ENCODE assay signal across 14 mouse cellular contexts in genomic region chr10:39292703-39293496, GRCm38 (mm10).
DNase-seq lines count a peak whose midpoint lies in the region; ATAC-seq lines count a peak whose summit lies in the region.
"Had no signal": no experiment of that assay in that cellular context is flagged by ENCODE, and none has a peak within 500 bp of the region (broad histone marks: within the 10 kb centered on the region; RNA-seq: fewer than 3 reads in every experiment).

No protein-coding gene starts in this region.

- H3K4me2 ChIP-seq in lung, embryonic 16.5 days (ENCODE audit: low read depth, low read length): no peak overlapping the region
- H3K4me2 ChIP-seq: liver, embryonic 13.5 days had no signal

- no peak overlapping the region for H3K9ac ChIP-seq in lung, embryonic 16.5 days (ENCODE audit: low read length)
- H3K9ac ChIP-seq: liver, embryonic 13.5 days had no signal

- peaks cover 26% of the 10 kb centered on the region for H3K4me1 ChIP-seq in lung, embryonic 16.5 days (replicated peaks; ENCODE audit: control insufficient read depth, insufficient read depth, low read length)
- H3K4me1 ChIP-seq: liver, embryonic 13.5 days had no signal

- H3K36me3 ChIP-seq in lung, embryonic 16.5 days (ENCODE audit: control insufficient read depth, insufficient read depth, low read length): no peaks in the 10 kb centered on the region
- H3K36me3 ChIP-seq in splenic B cell, adult 2 months (ENCODE audit: control insufficient read depth, insufficient read depth, low read length, poor library complexity, severe bottlenecking): no peaks in the 10 kb centered on the region
- H3K36me3 ChIP-seq: heart, embryonic 10.5 days; liver, embryonic 13.5 days had no signal

- WGBS in lung, embryonic 16.5 days: 63% methylated on average over 11 of the region's 11 CpGs

- H3K4me3 ChIP-seq in lung, embryonic 16.5 days (ENCODE audit: low read length): no peak overlapping the region
- H3K4me3 ChIP-seq: heart, embryonic 10.5 days; liver, embryonic 13.5 days; megakaryocyte, embryonic 14.5 days; myocyte had no signal

- no peak for DNase-seq in lung, postnatal 14 days
- DNase-seq in splenic B cell, adult 2 months (ENCODE audit: low read depth, low spot score): peak; percentile 21
- no peak for DNase-seq in adrenal gland, adult 2 months
- no peak for DNase-seq in urinary bladder, postnatal 36 days (ENCODE audit: low spot score in 2 of 2)
- DNase-seq: cerebellum, adult 9-11 months; kidney, postnatal 4 days; liver, embryonic 13.5 days; thymus, postnatal 25 days had no signal

- 0 out of 2 replicates have a peak, but pooled peaks have one; percentile 16 for ATAC-seq in lung, embryonic 16.5 days (ENCODE audit: low read depth)
- ATAC-seq in activated CD4-positive, CD25-positive, alpha-beta regulatory T cell, adult 4 months: peak; percentile 81
- ATAC-seq in hematopoietic stem cell, adult 5-6 weeks (replicated peaks in 1 of 2; ENCODE audit: insufficient read depth in 1 of 2, low FRiP score in 2 of 2, low TSS enrichment in 1 of 2, low read depth in 1 of 2, poor library complexity in 2 of 2, severe bottlenecking in 2 of 2): peak; percentile 61 to 68

- H3K9me3 ChIP-seq in lung, embryonic 16.5 days (ENCODE audit: control insufficient read depth, low read length): no peaks in the 10 kb centered on the region
- H3K9me3 ChIP-seq: heart, embryonic 10.5 days; liver, embryonic 13.5 days had no signal

- H3K27ac ChIP-seq in lung, embryonic 16.5 days (ENCODE audit: low read length): no peak overlapping the region
- H3K27ac ChIP-seq: liver, embryonic 13.5 days had no signal

- H3K27me3 ChIP-seq in lung, embryonic 16.5 days (ENCODE audit: control insufficient read depth, insufficient read depth, low read depth, low read length): no peaks in the 10 kb centered on the region
- H3K27me3 ChIP-seq in splenic B cell, adult 2 months (ENCODE audit: control insufficient read depth, insufficient read depth, low read length, poor library complexity, severe bottlenecking): no peaks in the 10 kb centered on the region; the same call in 1 of the 2 replicates
- H3K27me3 ChIP-seq: liver, embryonic 13.5 days had no signal

Comparison
In these comparisons a context has a peak if more than half of its experiments do, and no peak if none do; other contexts are left out.
1. ATAC-seq: peak in every context shown above with its lines; median percentile 81 in activated CD4-positive, CD25-positive, alpha-beta regulatory T cell, adult 4 months; 64 in hematopoietic stem cell, adult 5-6 weeks; 16 in lung, embryonic 16.5 days.